Mouse (Mus musculus) heart, postnatal 0 days (tissue): ENCODE data around the gene Zfp36l2. TPM values are rescaled to one million over a fixed set of nuclear protein-coding genes. Genes with fewer than 3 reads are reported as not detected.

ENCODE experiments used
- ATAC-seq: fragments of 200-750 bp; cut with Nextera tagmentation; 2 replicates; pipeline ENCODE4 v1.8.0; 2017; ENCODE audit warnings: low read depth, moderate number of reproducible peaks, moderate library complexity; ENCODE audit not compliant: insufficient read depth
- DNase-seq: peaks from one replicate; pipeline ENCODE4 v3.0.0-alpha.2; 2016; ENCODE audit warnings: low spot score
- H3K27ac ChIP-seq: fragments of 300-500 bp; sonication (generic); 2 replicates; pipeline ENCODE4 v1.5.1; 2014; ENCODE audit warnings: low read depth, mild to moderate bottlenecking
- H3K27me3 ChIP-seq: fragments of 300-500 bp; sonication (generic); 2 replicates; pipeline ENCODE4 v1.6.1; 2014; ENCODE audit warnings: low read length, mixed read lengths; ENCODE audit not compliant: control insufficient read depth, insufficient read depth
- H3K36me3 ChIP-seq: fragments of 300-500 bp; sonication (generic); replicated peaks from 2 replicates; pipeline ENCODE4 v1.6.1; 2014; ENCODE audit warnings: low read length, mixed read lengths; ENCODE audit not compliant: control insufficient read depth, insufficient read depth
- H3K4me1 ChIP-seq: fragments of 300-500 bp; sonication (generic); 2 replicates; pipeline ENCODE4 v1.6.1; 2014; ENCODE audit warnings: antibody characterized with exemption; ENCODE audit not compliant: control insufficient read depth, insufficient read depth
- H3K4me2 ChIP-seq: fragments of 300-500 bp; sonication (generic); 2 replicates; pipeline ENCODE4 v1.6.1; 2014; ENCODE audit warnings: low read depth, mild to moderate bottlenecking, low read length, moderate library complexity
- H3K4me3 ChIP-seq: fragments of 300-500 bp; sonication (generic); 2 replicates; pipeline ENCODE4 v1.5.1; 2014; ENCODE audit warnings: low read depth, low read length
- H3K9ac ChIP-seq: fragments of 300-500 bp; sonication (generic); replicated peaks from 2 replicates; pipeline ENCODE4 v1.6.1; 2014; ENCODE audit warnings: low read depth, low read length, mixed read lengths
- H3K9me3 ChIP-seq: fragments of 300-500 bp; sonication (generic); replicated peaks from 2 replicates; pipeline ENCODE4 v1.6.1; 2016; ENCODE audit warnings: low read length; ENCODE audit not compliant: control insufficient read depth
- CTCF ChIP-seq: IDR thresholded peaks from 2 replicates; pipeline ENCODE4 v1.5.1; 2016; ENCODE audit warnings: antibody characterized with exemption, control low read depth, low read depth
- EP300 ChIP-seq: IDR thresholded peaks from 2 replicates; pipeline ENCODE4 v1.6.1; 2016; ENCODE audit warnings: antibody characterized with exemption, low read depth
- WGBS: fragments of 180-500 bp; shearing (Covaris S2); extraction: QIAGEN DNeasy Blood & Tissue Kit; methylation state at CpG from one replicate; pipeline ENCODE4 v1.1.7; 2014; 5-methylcytosine and 5-hydroxymethylcytosine counted together
- polyA plus RNA-seq: library from polyadenylated mRNA; unstranded; fragments of >200 nt; fragmentation: Nextera tagmentation; extraction: Ambion mirVana; gene quantifications from 2 replicates; pipeline ENCODE4 v1.2.1, GENCODE M21; 2015
- total RNA-seq: library from RNA; depleted of rRNA; stranded (reverse); fragments of >200 nt; gene quantifications from 2 replicates; pipeline ENCODE4 v1.2.3, GENCODE M21; 2014; ENCODE audit warnings: low replicate concordance

The Zfp36l2 gene
- total and polyA plus RNA-seq, 2 experiments from 2014 or later, result 4.5 to 14.0 TPM

DNA sequence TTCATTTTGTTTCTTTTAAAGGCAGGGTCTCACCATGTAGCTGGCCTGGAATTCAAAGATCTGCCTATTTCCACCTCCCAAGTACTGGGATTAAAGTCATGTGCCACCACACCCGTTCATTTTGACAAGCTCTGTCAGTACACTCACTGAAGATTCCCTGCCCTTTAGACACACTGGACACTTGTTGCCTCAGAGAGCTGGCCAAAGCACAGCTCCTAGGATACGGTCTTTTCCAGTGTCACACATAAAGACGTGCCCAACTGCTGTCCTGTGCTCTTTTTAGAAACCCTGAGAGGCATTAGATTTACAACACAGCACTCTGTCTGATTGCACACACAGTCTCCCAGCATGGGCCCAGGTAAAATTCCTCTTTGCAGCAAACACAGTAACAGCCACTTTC, 29.9 kb upstream of the Zfp36l2 start:
- DNase-seq (no peak), ATAC-seq (no peak)
- WGBS, result 45% methylated on average over 3 of the region's 3 CpGs
- no peaks in the 10 kb centered on the region for H3K27me3 ChIP-seq
- TF ChIP-seq CTCF (no peak), EP300 (no peak)
- H3K27ac ChIP-seq, result no peak overlapping the region
- H3K36me3 ChIP-seq, result peaks cover 32% of the 10 kb centered on the region; the same call in 1 of the 2 replicates
- H3K4me3 ChIP-seq, result no peak overlapping the region
- no peak overlapping the region for H3K4me2 ChIP-seq
- no peaks in the 10 kb centered on the region for H3K4me1 ChIP-seq
- H3K9me3 ChIP-seq, result no peaks in the 10 kb centered on the region
- H3K9ac ChIP-seq, result no peak overlapping the region

DNA sequence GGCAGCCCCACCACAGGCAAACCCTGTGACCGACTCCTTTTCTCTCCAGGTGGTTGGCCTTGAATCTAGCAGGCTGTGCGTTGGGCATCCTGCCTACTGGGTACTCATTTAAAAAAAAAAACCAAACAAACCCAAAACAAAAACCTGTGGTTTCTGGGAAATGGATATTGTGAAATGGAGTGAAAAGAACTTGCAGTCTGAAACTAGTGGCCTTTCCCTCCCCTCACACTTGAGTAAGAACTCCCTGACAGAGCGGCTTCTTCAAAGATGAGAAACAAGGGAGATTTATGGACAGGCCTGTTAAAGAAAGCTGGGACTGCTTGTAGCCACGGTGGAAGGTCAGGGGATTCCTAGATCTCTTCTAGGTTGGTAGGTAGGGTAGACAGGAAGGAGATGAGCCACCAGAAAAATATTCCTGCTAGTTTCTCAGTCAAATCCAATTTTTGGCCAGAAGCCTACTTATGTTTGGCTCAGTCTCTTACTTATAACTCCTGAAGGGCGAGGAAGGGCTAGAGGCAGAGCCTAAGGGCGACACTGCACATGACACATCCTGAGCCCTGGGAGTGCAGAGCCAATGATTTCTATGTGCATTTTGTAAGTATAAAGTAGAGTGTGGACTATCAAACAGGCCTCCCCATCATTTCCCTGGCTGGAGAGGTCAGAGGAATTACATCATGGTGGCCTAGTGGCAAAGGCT, 27.7 kb upstream of the Zfp36l2 start:
- no peaks in the 10 kb centered on the region for H3K4me1 ChIP-seq
- ATAC-seq, result no peak
- H3K36me3 ChIP-seq, result peaks cover 21% of the 10 kb centered on the region; the same call in 1 of the 2 replicates
- no peaks in the 10 kb centered on the region for H3K9me3 ChIP-seq
- TF ChIP-seq EP300, result no peak
- H3K9ac ChIP-seq, result no peak overlapping the region
- no peaks in the 10 kb centered on the region for H3K27me3 ChIP-seq
- no peak overlapping the region for H3K4me3 ChIP-seq
- DNase-seq, result no peak
- H3K27ac ChIP-seq, result no peak overlapping the region
- 75% methylated on average over 6 of the region's 6 CpGs for WGBS
- no peak overlapping the region for H3K4me2 ChIP-seq

DNA sequence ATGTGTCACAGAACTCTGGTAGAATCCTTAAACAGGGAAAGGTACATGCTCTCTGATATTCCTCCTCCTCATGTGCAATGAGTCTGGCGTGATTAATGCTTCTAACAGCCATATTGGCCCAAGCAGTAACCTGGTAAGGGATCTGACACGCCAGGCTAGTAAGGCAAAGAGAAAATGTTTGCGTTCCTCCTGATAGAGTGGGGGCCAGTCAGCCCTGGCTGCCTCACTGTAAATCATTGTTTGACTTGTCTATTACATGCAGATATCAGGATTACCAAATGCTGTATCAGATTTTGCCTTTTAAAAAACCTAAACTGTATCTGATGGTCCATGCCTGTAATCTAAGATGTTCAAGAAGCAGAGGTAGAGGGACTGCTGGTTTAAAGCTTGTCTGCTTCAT, 25.7 kb upstream of the Zfp36l2 start:
- WGBS, result 81% methylated on average over 3 of the region's 3 CpGs
- no peak overlapping the region for H3K4me3 ChIP-seq
- no peaks in the 10 kb centered on the region for H3K9me3 ChIP-seq
- no peak for DNase-seq
- no peak overlapping the region for H3K9ac ChIP-seq
- H3K4me1 ChIP-seq, result no peaks in the 10 kb centered on the region
- no peak for TF ChIP-seq EP300
- TF ChIP-seq CTCF, result no peak
- peaks cover 9% of the 10 kb centered on the region; the same call in 1 of the 2 replicates for H3K36me3 ChIP-seq
- ATAC-seq, result no peak
- no peak overlapping the region for H3K27ac ChIP-seq
- H3K27me3 ChIP-seq, result no peaks in the 10 kb centered on the region
- no peak overlapping the region for H3K4me2 ChIP-seq

DNA sequence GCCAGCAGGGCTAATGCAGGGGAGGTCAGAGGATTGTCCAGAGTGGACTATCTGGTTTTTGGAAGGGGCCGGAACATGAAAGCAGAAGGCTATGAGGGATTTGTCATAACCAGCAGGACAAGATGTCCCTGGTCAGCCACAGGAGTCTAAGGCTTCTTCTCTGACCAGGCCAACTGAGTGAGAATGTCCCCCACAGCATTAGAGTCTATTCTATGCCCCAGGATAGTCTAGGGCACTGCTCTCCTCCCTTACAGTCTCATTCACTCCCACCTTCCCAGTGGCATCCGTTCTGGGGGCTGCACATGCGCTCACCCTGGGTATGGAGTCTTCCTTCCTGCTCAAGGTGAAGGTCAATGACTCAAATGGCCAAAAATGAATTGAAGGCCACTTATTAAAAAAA, 19.9 kb upstream of the Zfp36l2 start:
- H3K9me3 ChIP-seq, result no peaks in the 10 kb centered on the region
- ATAC-seq (no peak), DNase-seq (no peak)
- no peak for TF ChIP-seq EP300
- TF ChIP-seq CTCF, result no peak
- WGBS, result 83% methylated on average over 3 of the region's 3 CpGs
- H3K27ac ChIP-seq, result no peak overlapping the region
- peaks cover 6% of the 10 kb centered on the region; the same call in 1 of the 2 replicates for H3K36me3 ChIP-seq
- no peaks in the 10 kb centered on the region for H3K4me1 ChIP-seq
- H3K4me2 ChIP-seq, result no peak overlapping the region
- no peak overlapping the region for H3K4me3 ChIP-seq
- no peaks in the 10 kb centered on the region for H3K27me3 ChIP-seq
- H3K9ac ChIP-seq, result no peak overlapping the region

DNA sequence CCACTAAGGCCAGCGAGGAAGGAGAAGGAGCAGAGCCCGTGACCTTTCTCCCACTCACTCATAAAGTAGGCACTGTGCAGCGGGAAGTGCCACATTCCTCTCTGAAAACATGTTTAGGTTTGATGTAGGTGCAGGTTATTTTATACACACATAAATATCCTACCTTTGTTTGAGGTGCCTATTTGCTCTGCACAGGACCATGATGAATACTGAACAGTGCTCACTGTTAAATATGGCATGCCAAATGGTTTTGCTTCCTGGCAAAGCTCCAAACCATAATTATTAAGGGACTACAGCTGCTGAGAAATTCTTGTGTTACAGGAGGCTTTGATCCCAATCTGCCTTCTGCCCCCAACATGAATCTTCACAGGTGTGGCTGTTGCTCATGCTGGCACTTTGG, 18.5 kb upstream of the Zfp36l2 start:
- 93% methylated on average over 3 of the region's 3 CpGs for WGBS
- Histone ChIP-seq H3K4me1 (no peaks in the 10 kb centered on the region), H3K9ac (no peak overlapping the region), H3K36me3 (peaks cover 6% of the 10 kb centered on the region; the same call in 1 of the 2 replicates), H3K9me3 (no peaks in the 10 kb centered on the region), H3K27ac (no peak overlapping the region), H3K27me3 (no peaks in the 10 kb centered on the region), H3K4me2 (no peak overlapping the region), H3K4me3 (no peak overlapping the region)
- DNase-seq (no peak), ATAC-seq (no peak)
- TF ChIP-seq EP300 (no peak), CTCF (no peak)

DNA sequence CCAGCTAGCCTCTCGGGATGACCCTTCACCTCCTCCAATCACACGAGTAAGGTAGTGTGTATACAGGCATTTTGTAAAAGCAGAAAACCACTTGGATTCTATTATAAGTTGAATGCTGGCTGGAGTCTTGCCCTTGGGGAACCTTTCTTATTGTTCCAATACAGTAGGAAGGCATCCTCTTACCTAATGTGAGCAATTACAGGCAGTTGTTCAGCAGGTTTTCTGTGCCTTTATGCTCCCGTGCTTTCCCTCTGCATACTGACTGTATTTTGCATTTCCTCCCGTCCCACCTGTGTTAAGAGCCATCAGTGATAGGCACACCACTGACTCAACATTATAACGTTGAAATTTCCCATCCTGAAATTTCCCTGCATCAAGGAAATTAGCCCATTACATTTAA, 17.2 kb upstream of the Zfp36l2 start:
- ATAC-seq, result no peak
- WGBS, result 78% methylated on average over 5 of the region's 5 CpGs
- H3K36me3 ChIP-seq, result peaks cover 6% of the 10 kb centered on the region; the same call in 1 of the 2 replicates

More for the DNA sequence above, 17.2 kb upstream of the Zfp36l2 start:
- Histone ChIP-seq H3K9ac (no peak overlapping the region), H3K4me3 (no peak overlapping the region), H3K4me2 (no peak overlapping the region), H3K9me3 (no peaks in the 10 kb centered on the region), H3K4me1 (no peaks in the 10 kb centered on the region), H3K27me3 (no peaks in the 10 kb centered on the region), H3K27ac (no peak overlapping the region)
- no peak for DNase-seq
- TF ChIP-seq EP300 (no peak), CTCF (no peak)
